Mouse (Mus musculus) limb, embryonic 12.5 days (tissue): ENCODE measurements around the gene Tlcd2. TPM values are rescaled to one million over a fixed set of nuclear protein-coding genes. Genes with fewer than 3 reads are reported as not detected.

ENCODE experiments used
- microRNA counts: library from miRNA; unstranded; fragments of <30 nt; microRNA quantifications from one replicate; lab custom pipeline; 2017
- microRNA-seq: library from miRNA; unstranded; fragments of <30 nt; microRNA quantifications from one replicate; pipeline ENCODE4, GENCODE M21; 2017
- polyA plus RNA-seq: library from polyadenylated mRNA; unstranded; fragments of >200 nt; fragmentation: Nextera tagmentation; extraction: Ambion mirVana; gene quantifications from 2 replicates; pipeline ENCODE4 v1.2.1, GENCODE M21; 2016

Gene Tlcd2
- polyA plus RNA-seq, 1 experiment from 2014 or later: 17.5 TPM

MicroRNA genes within 50 kb of the gene (microRNA counts, 519-probe panel; counts per million panel counts)
- 5,717 counts per million, percentile 62 among the panel's probes with 10 or more counts for microRNA mmu-miR-22 (lab: Ali Mortazavi, UCI)

Small RNA genes lying within 50 kb of the gene (microRNA-seq; reads per million reads assigned to microRNA genes)
- 1,337 reads per million, percentile 79 among the genes with 10 or more reads in this experiment for gene Mir22

Other genes starting within 250 kb of the Tlcd2 start
- gene Rpa1, start 113.4 kb upstream of the Tlcd2 start, polyA plus RNA-seq: 153 and 163 TPM in 2 replicates
- gene Smyd4, start 113.3 kb upstream of the Tlcd2 start, polyA plus RNA-seq: 20.4 and 22.7 TPM in 2 replicates
- 177 and 181 TPM in 2 replicates for gene Serpinf1, start 39.0 kb upstream of the Tlcd2 start, polyA plus RNA-seq
- gene Serpinf2, start 22.1 kb upstream of the Tlcd2 start, polyA plus RNA-seq: 0.09 and 0.35 TPM in 2 replicates
- 6.8 and 7.1 TPM in 2 replicates for gene Wdr81, start 7.0 kb upstream of the Tlcd2 start, polyA plus RNA-seq
- 79.6 and 83.0 TPM in 2 replicates for gene Prpf8, start 25.1 kb downstream of the Tlcd2 start, polyA plus RNA-seq
- gene Rilp, start 48.4 kb downstream of the Tlcd2 start, polyA plus RNA-seq: 0.26 and 0.67 TPM in 2 replicates
- 5.4 and 6.0 TPM in 2 replicates for gene Scarf1, start 51.8 kb downstream of the Tlcd2 start, polyA plus RNA-seq
- 3.7 and 4.2 TPM in 2 replicates for gene Slc43a2, start 70.0 kb downstream of the Tlcd2 start, polyA plus RNA-seq
- 80.8 and 89.5 TPM in 2 replicates for gene Pitpna, start 126.4 kb downstream of the Tlcd2 start, polyA plus RNA-seq
- gene Inpp5k, start 169.3 kb downstream of the Tlcd2 start, polyA plus RNA-seq: 18.6 and 20.1 TPM in 2 replicates
- 24.2 and 28.2 TPM in 2 replicates for gene Myo1c, start 188.8 kb downstream of the Tlcd2 start, polyA plus RNA-seq
- 134 and 135 TPM in 2 replicates for gene Crk, start 217.5 kb downstream of the Tlcd2 start, polyA plus RNA-seq